15 mouse cellular contexts compared by ENCODE assay signal in the genomic region with DNA sequence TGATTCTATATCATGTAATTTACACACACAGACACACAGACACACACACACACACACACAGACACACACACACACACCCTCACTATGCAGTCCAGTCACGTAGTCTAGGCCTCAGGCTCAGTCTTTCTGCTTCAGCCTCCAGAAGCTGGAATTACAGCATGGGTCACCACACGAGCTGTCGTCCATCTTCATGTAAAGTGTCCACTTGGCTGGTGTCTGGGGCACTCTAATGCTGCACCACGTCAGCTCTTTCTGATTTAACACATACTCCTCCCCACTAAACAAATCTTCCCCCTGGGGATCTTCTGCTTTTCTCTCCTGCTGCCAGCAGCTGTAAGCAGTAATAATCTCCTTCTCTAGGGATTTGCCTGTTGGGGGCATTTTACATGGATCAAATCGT. TPM values are rescaled to one million over a fixed set of nuclear protein-coding genes. Genes with fewer than 3 reads are reported as not detected.
A peak's percentile ranks its signal among the peaks of the same experiment; 100 is the strongest.
DNase-seq lines count a peak whose midpoint lies in the region; ATAC-seq and TF ChIP-seq lines count a peak whose summit lies in the region.
"Had no signal": no experiment of that assay in that cellular context is flagged by ENCODE, and none has a peak within 500 bp of the region (broad histone marks: within the 10 kb centered on the region; RNA-seq: fewer than 3 reads in every experiment).

No protein-coding gene starts in this region.

- no peaks in the 10 kb centered on the region for H3K4me1 ChIP-seq in forebrain, embryonic 14.5 days (ENCODE audit: control insufficient read depth, insufficient read depth, low read length)
- no peaks in the 10 kb centered on the region for H3K4me1 ChIP-seq in forebrain, embryonic 16.5 days (replicated peaks; ENCODE audit: control insufficient read depth, insufficient read depth, low read length)
- no peaks in the 10 kb centered on the region for H3K4me1 ChIP-seq in intestine, embryonic 16.5 days (ENCODE audit: control insufficient read depth, insufficient read depth, low read length)
- H3K4me1 ChIP-seq in intestine, postnatal 0 days (replicated peaks; ENCODE audit: control insufficient read depth, insufficient read depth, low read length): no peaks in the 10 kb centered on the region
- H3K4me1 ChIP-seq in hindbrain, embryonic 15.5 days (replicated peaks): peaks cover 9% of the 10 kb centered on the region; the same call in 1 of the 2 replicates
- peaks cover 16% of the 10 kb centered on the region for H3K4me1 ChIP-seq in neural tube, embryonic 13.5 days (replicated peaks)
- H3K4me1 ChIP-seq: liver, embryonic 15.5 days had no signal

- no peak overlapping the region for H3K4me3 ChIP-seq in forebrain, embryonic 14.5 days (ENCODE audit: low read depth, low read length)
- no peak overlapping the region for H3K4me3 ChIP-seq in forebrain, embryonic 16.5 days (replicated peaks; ENCODE audit: low read length)
- H3K4me3 ChIP-seq in intestine, embryonic 16.5 days (ENCODE audit: low read length): no peak overlapping the region
- no peak overlapping the region for H3K4me3 ChIP-seq in intestine, postnatal 0 days (ENCODE audit: low read depth, low read length)
- H3K4me3 ChIP-seq in hindbrain, embryonic 15.5 days: no peak overlapping the region
- H3K4me3 ChIP-seq in neural tube, embryonic 13.5 days: no peak overlapping the region
- H3K4me3 ChIP-seq: limb, embryonic 10.5 days; liver, embryonic 15.5 days; myocyte had no signal

- H3K9me3 ChIP-seq in forebrain, embryonic 14.5 days (replicated peaks; ENCODE audit: control insufficient read depth, low read length): no peaks in the 10 kb centered on the region
- no peaks in the 10 kb centered on the region for H3K9me3 ChIP-seq in forebrain, embryonic 16.5 days (ENCODE audit: control insufficient read depth, low read length)
- H3K9me3 ChIP-seq in intestine, embryonic 16.5 days (ENCODE audit: control insufficient read depth, low read length): no peaks in the 10 kb centered on the region
- no peaks in the 10 kb centered on the region for H3K9me3 ChIP-seq in intestine, postnatal 0 days (ENCODE audit: control insufficient read depth)
- no peaks in the 10 kb centered on the region for H3K9me3 ChIP-seq in hindbrain, embryonic 15.5 days
- H3K9me3 ChIP-seq in neural tube, embryonic 13.5 days: no peaks in the 10 kb centered on the region
- H3K9me3 ChIP-seq: G1E; limb, embryonic 10.5 days; liver, embryonic 15.5 days had no signal

- 0 out of 2 replicates have a peak overlapping the region, but pooled peaks have one; percentile 9 for H3K27ac ChIP-seq in forebrain, embryonic 14.5 days (ENCODE audit: low read depth, low read length)
- H3K27ac ChIP-seq in forebrain, embryonic 16.5 days (ENCODE audit: low read length): no peak overlapping the region
- peak overlapping the region; percentile 23; the same call in 1 of the 2 replicates for H3K27ac ChIP-seq in intestine, embryonic 16.5 days (ENCODE audit: low read length)
- H3K27ac ChIP-seq in intestine, postnatal 0 days (ENCODE audit: low read depth, low read length): no peak overlapping the region
- H3K27ac ChIP-seq in hindbrain, embryonic 15.5 days (replicated peaks): peak overlapping the region; percentile 62
- H3K27ac ChIP-seq in neural tube, embryonic 13.5 days (replicated peaks): peak overlapping the region; percentile 76
- H3K27ac ChIP-seq: limb, embryonic 10.5 days; liver, embryonic 15.5 days had no signal

- H3K9ac ChIP-seq in forebrain, embryonic 14.5 days (ENCODE audit: low read length): no peak overlapping the region
- H3K9ac ChIP-seq in forebrain, embryonic 16.5 days (replicated peaks; ENCODE audit: low read depth, low read length): no peak overlapping the region
- H3K9ac ChIP-seq in intestine, embryonic 16.5 days (ENCODE audit: low read depth, low read length): no peak overlapping the region
- no peak overlapping the region for H3K9ac ChIP-seq in intestine, postnatal 0 days (ENCODE audit: low read depth, low read length)
- no peak overlapping the region for H3K9ac ChIP-seq in hindbrain, embryonic 15.5 days
- no peak overlapping the region for H3K9ac ChIP-seq in neural tube, embryonic 13.5 days
- H3K9ac ChIP-seq: liver, embryonic 15.5 days had no signal

- no peak for ATAC-seq in forebrain, embryonic 14.5 days
- ATAC-seq in forebrain, embryonic 16.5 days: no peak
- ATAC-seq in intestine, embryonic 16.5 days: no peak
- no peak for ATAC-seq in intestine, postnatal 0 days
- no peak for ATAC-seq in hindbrain, embryonic 15.5 days (ENCODE audit: low FRiP score, low read depth)
- ATAC-seq in neural tube, embryonic 13.5 days (ENCODE audit: low read depth): peak; percentile 85

- H3K36me3 ChIP-seq in forebrain, embryonic 14.5 days (ENCODE audit: control insufficient read depth, insufficient read depth, low read length): peaks cover 7% of the 10 kb centered on the region; the same call in 1 of the 2 replicates
- peaks cover 5% of the 10 kb centered on the region; the same call in 1 of the 2 replicates for H3K36me3 ChIP-seq in forebrain, embryonic 16.5 days (ENCODE audit: control insufficient read depth, insufficient read depth)
- no peaks in the 10 kb centered on the region for H3K36me3 ChIP-seq in intestine, embryonic 16.5 days (ENCODE audit: control insufficient read depth, insufficient read depth, low read length)
- H3K36me3 ChIP-seq in intestine, postnatal 0 days (ENCODE audit: control insufficient read depth, insufficient read depth): no peaks in the 10 kb centered on the region
- H3K36me3 ChIP-seq in hindbrain, embryonic 15.5 days: peaks cover 7% of the 10 kb centered on the region
- H3K36me3 ChIP-seq in neural tube, embryonic 13.5 days: peaks cover 7% of the 10 kb centered on the region
- H3K36me3 ChIP-seq: G1E; liver, embryonic 15.5 days had no signal

- no peak overlapping the region for H3K4me2 ChIP-seq in forebrain, embryonic 14.5 days (ENCODE audit: low read length)
- no peak overlapping the region for H3K4me2 ChIP-seq in forebrain, embryonic 16.5 days (ENCODE audit: low read length)
- H3K4me2 ChIP-seq in intestine, embryonic 16.5 days (ENCODE audit: low read depth, low read length): no peak overlapping the region
- H3K4me2 ChIP-seq in intestine, postnatal 0 days (replicated peaks; ENCODE audit: low read depth): no peak overlapping the region
- H3K4me2 ChIP-seq in hindbrain, embryonic 15.5 days: no peak overlapping the region
- no peak overlapping the region for H3K4me2 ChIP-seq in neural tube, embryonic 13.5 days
- H3K4me2 ChIP-seq: liver, embryonic 15.5 days had no signal

- TF ChIP-seq CTCF in intestine, postnatal 0 days (IDR thresholded peaks at IDR 0.05; ENCODE audit: low read depth): no peak

- DNase-seq in forebrain, embryonic 14.5 days (ENCODE audit: low spot score): no peak
- DNase-seq in right cerebral cortex, adult 2 months (ENCODE audit: low spot score in 2 of 2): no peak
- DNase-seq in thymus, postnatal 14 days: no peak
- DNase-seq: cerebellum, adult 11-12 months; gastrocnemius, postnatal 14 days; kidney, postnatal 14 days had no signal

- 74% methylated on average over 5 of the region's 5 CpGs for WGBS in forebrain, embryonic 14.5 days
- WGBS in forebrain, embryonic 16.5 days: 71% methylated on average over 5 of the region's 5 CpGs
- 49% methylated on average over 5 of the region's 5 CpGs for WGBS in intestine, embryonic 16.5 days
- WGBS in intestine, postnatal 0 days: 69% methylated on average over 5 of the region's 5 CpGs
- 26% methylated on average over 5 of the region's 5 CpGs for WGBS in hindbrain, embryonic 15.5 days
- 16% methylated on average over 5 of the region's 5 CpGs for WGBS in neural tube, embryonic 13.5 days

- no peaks in the 10 kb centered on the region for H3K27me3 ChIP-seq in forebrain, embryonic 14.5 days (replicated peaks; ENCODE audit: control insufficient read depth, insufficient read depth, low read length)
- H3K27me3 ChIP-seq in forebrain, embryonic 16.5 days (replicated peaks; ENCODE audit: control insufficient read depth, insufficient read depth, low read length): no peaks in the 10 kb centered on the region
- H3K27me3 ChIP-seq in intestine, embryonic 16.5 days (replicated peaks; ENCODE audit: control insufficient read depth, insufficient read depth, low read length): no peaks in the 10 kb centered on the region
- no peaks in the 10 kb centered on the region for H3K27me3 ChIP-seq in intestine, postnatal 0 days (replicated peaks; ENCODE audit: control insufficient read depth, insufficient read depth, low read length)
- H3K27me3 ChIP-seq in hindbrain, embryonic 15.5 days: no peaks in the 10 kb centered on the region
- no peaks in the 10 kb centered on the region for H3K27me3 ChIP-seq in neural tube, embryonic 13.5 days
- H3K27me3 ChIP-seq: liver, embryonic 15.5 days had no signal

RNA-seq across cellular contexts. Expression of a gene that starts 13.1 kb away (rescaled TPM):
- polyA plus RNA-seq in forebrain, embryonic 14.5 days (2014; fragmentation: Nextera tagmentation; extraction: Ambion mirVana): 18.0 and 19.4 TPM in 2 replicates
- polyA plus RNA-seq in forebrain, embryonic 16.5 days (2015; fragmentation: Nextera tagmentation; extraction: Ambion mirVana): 18.9 and 19.1 TPM in 2 replicates
- polyA plus RNA-seq in intestine, embryonic 16.5 days (2015; fragmentation: Nextera tagmentation; extraction: Ambion mirVana): 16.4 and 19.4 TPM in 2 replicates
- polyA plus RNA-seq in intestine, postnatal 0 days (2015; fragmentation: Nextera tagmentation; extraction: Ambion mirVana): 9.5 and 10.2 TPM in 2 replicates
- 27.5 and 29.6 TPM in 2 replicates for polyA plus RNA-seq in hindbrain, embryonic 15.5 days (2015; fragmentation: Nextera tagmentation; extraction: Ambion mirVana)
- polyA plus RNA-seq in neural tube, embryonic 13.5 days (2015; fragmentation: Nextera tagmentation; extraction: Ambion mirVana): 20.2 and 22.2 TPM in 2 replicates

Comparison
In these comparisons a context has a peak if more than half of its experiments do, and no peak if none do; other contexts are left out.
1. H3K27ac ChIP-seq: peak in forebrain, embryonic 14.5 days (single experiment), intestine, embryonic 16.5 days (single experiment), hindbrain, embryonic 15.5 days (single experiment) and neural tube, embryonic 13.5 days (single experiment); none in forebrain, embryonic 16.5 days (single experiment) and intestine, postnatal 0 days (single experiment).